Mouse (Mus musculus): ENCODE data around the gene Eomes.

Eomes gene

GRCm38 (mm10) chr9:118477961-118478360, at the start of gene Eomes:
Gene Eomes (plus strand): TSS chr9:118478212.
- no peak for DNase-seq (ENCODE audit: low spot score)

GRCm38 (mm10) chr9:118444809-118445208, 33.2 kb upstream of the Eomes start:
- DNase-seq (ENCODE audit: low spot score) = no peak

GRCm38 (mm10) chr9:118449336-118449735, 28.7 kb upstream of the Eomes start:
- DNase-seq (ENCODE audit: low spot score) = no peak

- DNase-seq (ENCODE audit: low spot score) = no peak
These were observed 24.6 kb upstream of the Eomes start for GRCm38 (mm10) chr9:118453427-118453826.

GRCm38 (mm10) chr9:118455188-118455845, 22.7 kb upstream of the Eomes start:
- DNase-seq (ENCODE audit: low spot score) = no peak

GRCm38 (mm10) chr9:118456405-118456804, 21.6 kb upstream of the Eomes start:
- no peak for DNase-seq (ENCODE audit: low spot score)

- no peak for DNase-seq (ENCODE audit: low spot score)
These were observed 20.0 kb upstream of the Eomes start for GRCm38 (mm10) chr9:118458039-118458438.

- no peak for DNase-seq (ENCODE audit: low spot score)
These were observed 14.0 kb upstream of the Eomes start for GRCm38 (mm10) chr9:118464031-118464430.

GRCm38 (mm10) chr9:118468301-118468700, 9.7 kb upstream of the Eomes start:
- no peak for DNase-seq (ENCODE audit: low spot score)

GRCm38 (mm10) chr9:118469272-118469671, 8.7 kb upstream of the Eomes start:
- DNase-seq (ENCODE audit: low spot score) = no peak

GRCm38 (mm10) chr9:118471296-118471695, 6.7 kb upstream of the Eomes start:
- DNase-seq (ENCODE audit: low spot score) = no peak

- DNase-seq (ENCODE audit: low spot score) = no peak
These were observed 1.7 kb upstream of the Eomes start for GRCm38 (mm10) chr9:118476211-118476765.

GRCm38 (mm10) chr9:118476766-118477271, 1.2 kb upstream of the Eomes start:
- no peak for DNase-seq (ENCODE audit: low spot score)

- no peak for DNase-seq (ENCODE audit: low spot score)
These were observed 606 bp upstream of the Eomes start for GRCm38 (mm10) chr9:118477281-118477931.

GRCm38 (mm10) chr9:118478458-118478838, 436 bp downstream of the Eomes start:
- DNase-seq (ENCODE audit: low spot score) = no peak

GRCm38 (mm10) chr9:118478839-118479507, 961 bp downstream of the Eomes start:
- no peak for DNase-seq (ENCODE audit: low spot score)

GRCm38 (mm10) chr9:118479508-118480291, 1.7 kb downstream of the Eomes start:
- no peak for DNase-seq (ENCODE audit: low spot score)

- no peak for DNase-seq (ENCODE audit: low spot score)
These were observed 2.3 kb downstream of the Eomes start for GRCm38 (mm10) chr9:118480292-118480690.

- no peak for DNase-seq (ENCODE audit: low spot score)
These were observed 4.2 kb downstream of the Eomes start for GRCm38 (mm10) chr9:118482210-118482609.

- DNase-seq (ENCODE audit: low spot score) = no peak
These were observed 8.5 kb downstream of the Eomes start for GRCm38 (mm10) chr9:118486361-118487095.

GRCm38 (mm10) chr9:118487096-118487395, 9.0 kb downstream of the Eomes start:
- no peak for DNase-seq (ENCODE audit: low spot score)

All from left cerebral cortex, adult 11 months (tissue).